Mouse (Mus musculus) retina, postnatal 7 days (tissue): ENCODE measurements at regions not wholly inside any gene's neighbourhood (a gene's known extent, or its start where the extent isn't known, plus 50 kb on each side); places are given as distances from the start of the nearest gene placed in this dataset.

ENCODE experiments used
- DNase-seq: peaks from one replicate; pipeline ENCODE4 v3.0.0-alpha.2; 2012; ENCODE audit warnings: low read depth, low spot score

GRCm38 (mm10) chr2:172698961-172699360, 149.6 kb downstream of the Tfap2c start:
- no peak for DNase-seq

GRCm38 (mm10) chr2:172699654-172700053, 150.3 kb downstream of the Tfap2c start:
- DNase-seq: no peak

GRCm38 (mm10) chr2:172710641-172711040, 161.2 kb downstream of the Tfap2c start:
- DNase-seq: no peak

- no peak for DNase-seq
Measured at GRCm38 (mm10) chr2:172726701-172727100, 177.3 kb downstream of the Tfap2c start.

- DNase-seq: no peak
Measured at GRCm38 (mm10) chr2:172727576-172727975, 178.2 kb downstream of the Tfap2c start.

GRCm38 (mm10) chr2:172728240-172728821, 178.9 kb downstream of the Tfap2c start:
- DNase-seq: peak; percentile 30

- no peak for DNase-seq
Measured at GRCm38 (mm10) chr2:172729151-172729550, 179.8 kb downstream of the Tfap2c start.

- DNase-seq: no peak
Measured at GRCm38 (mm10) chr2:172729741-172730140, 180.3 kb downstream of the Tfap2c start.

GRCm38 (mm10) chr2:172731408-172731807, 182.0 kb downstream of the Tfap2c start:
- DNase-seq: no peak

GRCm38 (mm10) chr2:172732453-172733210, 183.2 kb downstream of the Tfap2c start:
- no peak for DNase-seq

- DNase-seq: no peak
Measured at GRCm38 (mm10) chr2:172733403-172733995, 184.1 kb downstream of the Tfap2c start.

- no peak for DNase-seq
Measured at GRCm38 (mm10) chr2:172735621-172736020, 186.2 kb downstream of the Tfap2c start.

- DNase-seq: no peak
Measured at GRCm38 (mm10) chr2:172739041-172739491, 189.7 kb downstream of the Tfap2c start.

GRCm38 (mm10) chr2:172739529-172739928, 190.1 kb downstream of the Tfap2c start:
- no peak for DNase-seq

GRCm38 (mm10) chr2:172751364-172751763, 188.8 kb downstream of the Bmp7 start:
- DNase-seq: no peak

GRCm38 (mm10) chr2:172755686-172756471, 184.2 kb downstream of the Bmp7 start:
- no peak for DNase-seq

GRCm38 (mm10) chr2:172756472-172756860, 183.7 kb downstream of the Bmp7 start:
- DNase-seq: no peak

- peak; percentile 27 for DNase-seq
Measured at GRCm38 (mm10) chr2:172758497-172758896, 181.6 kb downstream of the Bmp7 start.

GRCm38 (mm10) chr2:172765260-172765659, 174.9 kb downstream of the Bmp7 start:
- no peak for DNase-seq

GRCm38 (mm10) chr2:172766403-172766802, 173.7 kb downstream of the Bmp7 start:
- no peak for DNase-seq

GRCm38 (mm10) chr2:172768756-172769155, 171.4 kb downstream of the Bmp7 start:
- no peak for DNase-seq

GRCm38 (mm10) chr2:172770061-172770460, 170.1 kb downstream of the Bmp7 start:
- DNase-seq: no peak
